Mouse (Mus musculus) limb, embryonic 14.5 days (tissue): ENCODE measurements around the gene Cdk5rap2. TPM values are rescaled to one million over a fixed set of nuclear protein-coding genes. Genes with fewer than 3 reads are reported as not detected.

Experiments
- ATAC-seq: fragments of 200-750 bp; cut with Nextera tagmentation; 2 replicates; pipeline ENCODE4 v1.8.0; 2017; ENCODE audit warnings: low read depth, moderate number of reproducible peaks, moderate TSS enrichment; ENCODE audit not compliant: low FRiP score
- DNase-seq: peaks from one replicate; pipeline ENCODE4 v3.0.0-alpha.2; 2015; ENCODE audit warnings: low spot score
- H3K27ac ChIP-seq: fragments of 300-500 bp; sonication (generic); replicated peaks from 2 replicates; pipeline ENCODE4 v1.5.1; 2014; ENCODE audit warnings: low read depth, mild to moderate bottlenecking, low read length, moderate library complexity, mixed read lengths
- H3K27me3 ChIP-seq: fragments of 300-500 bp; sonication (generic); 2 replicates; pipeline ENCODE4 v1.6.1; 2014; ENCODE audit warnings: low read length, mixed read lengths; ENCODE audit not compliant: control insufficient read depth, insufficient read depth
- H3K36me3 ChIP-seq: fragments of 300-500 bp; sonication (generic); 2 replicates; pipeline ENCODE4 v1.6.1; 2014; ENCODE audit warnings: mild to moderate bottlenecking, low read length, moderate library complexity, mixed read lengths; ENCODE audit not compliant: control insufficient read depth, insufficient read depth
- H3K4me1 ChIP-seq: fragments of 300-500 bp; sonication (generic); 2 replicates; pipeline ENCODE4 v1.6.1; 2014; ENCODE audit warnings: antibody characterized with exemption, low read length, mixed read lengths; ENCODE audit not compliant: control insufficient read depth, insufficient read depth
- H3K4me2 ChIP-seq: fragments of 300-500 bp; sonication (generic); replicated peaks from 2 replicates; pipeline ENCODE4 v1.6.1; 2014; ENCODE audit warnings: low read depth, mild to moderate bottlenecking, low read length, moderate library complexity; ENCODE audit not compliant: severe bottlenecking
- H3K4me3 ChIP-seq: fragments of 300-500 bp; sonication (generic); replicated peaks from 2 replicates; pipeline ENCODE4 v1.5.1; 2014; ENCODE audit warnings: low read length
- H3K9ac ChIP-seq: fragments of 300-500 bp; sonication (generic); 2 replicates; pipeline ENCODE4 v1.6.1; 2014; ENCODE audit warnings: mild to moderate bottlenecking, low read depth, low read length, moderate library complexity; ENCODE audit not compliant: severe bottlenecking
- H3K9me3 ChIP-seq: fragments of 300-500 bp; sonication (generic); 2 replicates; pipeline ENCODE4 v1.6.1; 2016; ENCODE audit warnings: low read length; ENCODE audit not compliant: control insufficient read depth
- POLR2A ChIP-seq: fragments of 200-500 bp; IDR thresholded peaks from 2 replicates; pipeline ENCODE4 v1.8.0; 2012; ENCODE audit warnings: inconsistent platforms, mild to moderate bottlenecking, moderate library complexity, borderline replicate concordance; ENCODE audit not compliant: insufficient read depth, insufficient read length; ENCODE audit errors: extremely low read depth
- WGBS: fragments of 180-500 bp; shearing (Covaris S2); extraction: QIAGEN DNeasy Blood & Tissue Kit; methylation state at CpG from one replicate; pipeline ENCODE4 v1.1.7; 2014; 5-methylcytosine and 5-hydroxymethylcytosine counted together
- polyA plus RNA-seq, 2 experiments: library from polyadenylated mRNA; depleted of rRNA in 1 of 2; stranded (reverse) in 1 of 2; unstranded in 1 of 2; fragments of >200 nt; fragmentation: Nextera tagmentation in 1 of 2; extraction: Ambion mirVana in 1 of 2; gene quantifications; 2 replicates each; pipeline versions ENCODE4 v1.2.1 to v1.2.3; 2012 to 2014

Cdk5rap2 gene
- polyA plus RNA-seq, 2 experiments = 18.7 to 19.2 TPM

GRCm38 (mm10) chr4:70331181-70331580, 79.1 kb downstream of the Cdk5rap2 start:
- no peak for ATAC-seq
- DNase-seq = no peak
- no peak overlapping the region for H3K27ac ChIP-seq
- H3K4me3 ChIP-seq = no peak overlapping the region
- H3K4me1 ChIP-seq = no peaks in the 10 kb centered on the region
- 84% methylated on average over 6 of the region's 6 CpGs for WGBS
- H3K9me3 ChIP-seq = no peaks in the 10 kb centered on the region
- H3K36me3 ChIP-seq = peaks cover 14% of the 10 kb centered on the region
- no peak overlapping the region for H3K4me2 ChIP-seq
- H3K9ac ChIP-seq = no peak overlapping the region
- TF ChIP-seq POLR2A = no peak
- H3K27me3 ChIP-seq = no peaks in the 10 kb centered on the region

GRCm38 (mm10) chr4:70328033-70328432, 82.2 kb downstream of the Cdk5rap2 start:
- Histone ChIP-seq H3K4me3 (no peak overlapping the region), H3K36me3 (peaks cover 11% of the 10 kb centered on the region), H3K4me2 (no peak overlapping the region), H3K27me3 (no peaks in the 10 kb centered on the region), H3K9me3 (no peaks in the 10 kb centered on the region), H3K4me1 (no peaks in the 10 kb centered on the region), H3K27ac (no peak overlapping the region), H3K9ac (no peak overlapping the region)
- 86% methylated on average over 9 of the region's 9 CpGs for WGBS
- DNase-seq (no peak), ATAC-seq (no peak)
- no peak for TF ChIP-seq POLR2A

- Histone ChIP-seq H3K4me3 (no peak overlapping the region), H3K4me1 (no peaks in the 10 kb centered on the region), H3K27ac (no peak overlapping the region), H3K27me3 (no peaks in the 10 kb centered on the region), H3K9me3 (no peaks in the 10 kb centered on the region), H3K36me3 (peaks cover 6% of the 10 kb centered on the region), H3K4me2 (no peak overlapping the region), H3K9ac (no peak overlapping the region)
- no peak for DNase-seq
- ATAC-seq = no peak
- 72% methylated on average over 1 of the region's 1 CpGs for WGBS
- TF ChIP-seq POLR2A = no peak
These were observed 82.8 kb downstream of the Cdk5rap2 start for GRCm38 (mm10) chr4:70327436-70327835.

- no peak overlapping the region for H3K9ac ChIP-seq
- no peak overlapping the region for H3K27ac ChIP-seq
- H3K4me2 ChIP-seq = no peak overlapping the region
- H3K4me3 ChIP-seq = no peak overlapping the region
- peaks cover 13% of the 10 kb centered on the region for H3K36me3 ChIP-seq
- ATAC-seq (no peak), DNase-seq (no peak)
- TF ChIP-seq POLR2A = no peak
- H3K27me3 ChIP-seq = no peaks in the 10 kb centered on the region
- WGBS = 63% methylated on average over 1 of the region's 1 CpGs
- H3K4me1 ChIP-seq = no peaks in the 10 kb centered on the region
- no peaks in the 10 kb centered on the region for H3K9me3 ChIP-seq
These were observed 88.7 kb downstream of the Cdk5rap2 start for GRCm38 (mm10) chr4:70321586-70321985.

GRCm38 (mm10) chr4:70312170-70312569, 98.1 kb downstream of the Cdk5rap2 start:
- H3K27ac ChIP-seq = no peak overlapping the region
- H3K4me2 ChIP-seq = no peak overlapping the region
- H3K9me3 ChIP-seq = no peaks in the 10 kb centered on the region
- H3K27me3 ChIP-seq = no peaks in the 10 kb centered on the region
- DNase-seq (no peak), ATAC-seq (no peak)
- peaks cover 26% of the 10 kb centered on the region for H3K36me3 ChIP-seq
- WGBS = 81% methylated on average over 4 of the region's 4 CpGs
- H3K4me1 ChIP-seq = no peaks in the 10 kb centered on the region
- no peak for TF ChIP-seq POLR2A
- H3K9ac ChIP-seq = no peak overlapping the region
- no peak overlapping the region for H3K4me3 ChIP-seq

GRCm38 (mm10) chr4:70311530-70311929, 98.7 kb downstream of the Cdk5rap2 start:
- H3K9me3 ChIP-seq = no peaks in the 10 kb centered on the region
- H3K27me3 ChIP-seq = no peaks in the 10 kb centered on the region
- H3K4me1 ChIP-seq = no peaks in the 10 kb centered on the region
- no peak overlapping the region for H3K9ac ChIP-seq
- peaks cover 20% of the 10 kb centered on the region for H3K36me3 ChIP-seq
- no peak for TF ChIP-seq POLR2A
- WGBS = 86% methylated on average over 5 of the region's 5 CpGs
- no peak for DNase-seq
- no peak for ATAC-seq
- H3K27ac ChIP-seq = no peak overlapping the region
- H3K4me2 ChIP-seq = no peak overlapping the region
- no peak overlapping the region for H3K4me3 ChIP-seq
